Mouse (Mus musculus): ENCODE results near the gene Elp5.
"Not testable (repeated sequence)": the region's sequence is repeated elsewhere in the genome, so short reads cannot be mapped to it uniquely, and the experiment has no call there.

Gene Elp5

GRCm38 (mm10) chr11:69982225-69982624, at the start of gene Elp5:
Elp5 (minus strand) TSS chr11:69982517.
- no peak for DNase-seq (ENCODE audit: low read depth, low spot score)

GRCm38 (mm10) chr11:70031321-70031670, 49.0 kb upstream of the Elp5 start:
- no peak for DNase-seq (ENCODE audit: low read depth, low spot score)

GRCm38 (mm10) chr11:70030651-70031320, 48.5 kb upstream of the Elp5 start:
- no peak for DNase-seq (ENCODE audit: low read depth, low spot score)

DNA sequence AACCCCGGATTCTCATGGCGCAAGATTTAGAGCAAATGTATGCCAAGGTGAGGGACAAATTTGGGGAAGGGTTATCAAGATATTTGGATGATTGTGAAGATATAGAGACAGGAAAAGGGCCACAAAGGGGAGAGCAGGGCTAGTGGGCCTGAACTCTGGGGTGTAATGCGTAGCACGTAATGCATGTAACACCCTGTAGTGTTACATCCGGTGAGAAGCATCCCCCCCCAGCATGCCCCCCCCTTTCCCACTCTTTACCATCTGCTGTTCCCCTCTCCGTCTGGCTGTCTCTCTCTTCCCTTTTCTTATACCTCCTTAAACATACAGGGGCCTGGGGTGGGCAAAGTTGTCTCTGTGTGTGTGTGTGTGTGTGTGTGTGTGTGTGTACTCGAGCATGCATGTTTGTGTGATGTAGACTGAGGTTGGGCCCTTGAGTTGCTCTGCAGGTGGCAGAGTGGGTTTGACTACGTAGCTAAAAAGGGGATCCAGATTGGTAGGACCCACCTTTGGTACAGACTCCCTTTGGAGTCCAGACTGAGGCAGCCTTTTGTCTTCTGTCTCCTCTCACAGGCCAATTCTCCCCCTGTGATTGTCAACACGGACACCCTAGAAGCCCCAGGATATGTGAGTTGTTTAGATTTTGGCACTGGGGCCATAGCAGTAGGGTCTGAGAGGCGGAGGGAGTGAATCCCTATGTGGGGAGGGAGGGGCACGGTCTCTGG, 47.7 kb upstream of the Elp5 start:
- no peak for DNase-seq (ENCODE audit: low read depth, low spot score)

- DNase-seq (ENCODE audit: low read depth, low spot score), result peak; percentile 90
Measured at GRCm38 (mm10) chr11:70029130-70029801, 46.9 kb upstream of the Elp5 start.

- no peak for DNase-seq (ENCODE audit: low read depth, low spot score)
Measured at GRCm38 (mm10) chr11:70028401-70029129, 46.2 kb upstream of the Elp5 start.

GRCm38 (mm10) chr11:70027397-70027796, 45.1 kb upstream of the Elp5 start:
- no peak for DNase-seq (ENCODE audit: low read depth, low spot score)

DNA sequence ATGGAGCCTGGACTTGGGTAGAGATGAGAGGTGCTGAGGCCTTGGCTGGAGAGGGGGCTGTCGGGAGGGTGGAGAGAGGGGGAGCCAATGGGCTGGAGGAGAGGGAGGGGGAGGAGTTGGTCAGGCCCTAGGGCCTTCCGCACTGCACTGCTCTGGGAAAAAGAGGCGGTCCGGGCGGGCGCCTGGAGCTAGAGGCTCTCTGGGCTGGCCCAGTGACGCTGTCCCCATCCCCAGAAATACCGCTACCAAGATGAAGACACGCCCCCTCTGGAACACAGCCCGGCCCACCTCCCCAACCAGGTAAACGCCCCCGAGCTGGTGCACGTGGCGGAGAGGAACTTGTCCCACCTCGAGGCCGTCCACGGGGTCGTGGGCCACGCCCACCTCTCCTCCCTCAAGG, 44.4 kb upstream of the Elp5 start:
- DNase-seq (ENCODE audit: low read depth, low spot score), result no peak

DNA sequence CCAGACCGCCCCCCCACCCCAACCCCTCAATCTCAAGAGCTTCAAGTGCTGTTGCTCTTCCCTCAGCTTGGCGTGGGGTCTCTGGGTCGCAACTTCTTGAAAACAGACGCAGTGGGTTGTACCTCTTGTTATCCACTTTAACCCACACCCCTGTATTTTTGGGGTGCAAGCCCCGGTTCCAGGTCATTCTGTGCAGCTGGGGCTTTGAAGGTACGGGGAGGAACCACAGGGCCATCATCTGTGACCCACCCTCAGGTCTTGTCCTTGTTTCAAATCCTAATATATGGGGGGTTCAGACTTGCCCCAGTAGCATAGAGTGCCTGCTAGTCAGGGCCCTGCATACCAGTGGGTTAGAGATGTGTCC, 41.8 kb upstream of the Elp5 start:
- no peak for DNase-seq (ENCODE audit: low read depth, low spot score)

DNA sequence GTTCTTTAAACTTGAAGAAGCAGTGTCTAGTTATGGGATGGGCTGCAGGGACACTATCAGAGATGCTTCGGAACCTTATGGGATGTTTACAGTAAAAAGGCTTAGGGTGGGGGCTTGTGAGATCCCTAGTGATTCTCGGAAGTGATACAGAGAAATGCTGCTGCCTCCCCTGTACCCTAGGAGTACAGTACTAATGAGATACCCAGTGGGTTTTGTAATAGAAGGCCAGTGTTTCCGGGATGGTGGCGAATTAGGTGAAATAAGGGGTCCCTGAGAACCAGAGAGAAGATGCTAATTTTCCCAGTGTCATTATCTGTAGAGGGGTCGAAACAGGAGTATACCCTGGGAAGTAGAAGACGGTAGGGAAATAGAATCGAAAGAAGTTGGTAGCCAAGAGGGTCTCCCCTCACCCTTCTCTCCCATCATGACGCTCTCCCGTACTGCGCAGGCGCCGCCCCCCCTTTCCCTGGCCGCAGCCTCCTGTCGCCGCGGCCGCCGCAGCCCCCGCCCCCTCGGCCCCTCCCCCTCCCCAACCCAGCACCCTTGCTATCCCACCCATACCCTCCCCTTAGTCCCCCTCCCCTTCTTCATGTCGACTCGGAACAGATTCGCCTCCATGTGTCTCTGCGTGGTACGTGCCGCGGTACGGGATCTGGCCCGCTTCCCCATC, 41.3 kb upstream of the Elp5 start:
- DNase-seq (ENCODE audit: low read depth, low spot score), result no peak

DNA sequence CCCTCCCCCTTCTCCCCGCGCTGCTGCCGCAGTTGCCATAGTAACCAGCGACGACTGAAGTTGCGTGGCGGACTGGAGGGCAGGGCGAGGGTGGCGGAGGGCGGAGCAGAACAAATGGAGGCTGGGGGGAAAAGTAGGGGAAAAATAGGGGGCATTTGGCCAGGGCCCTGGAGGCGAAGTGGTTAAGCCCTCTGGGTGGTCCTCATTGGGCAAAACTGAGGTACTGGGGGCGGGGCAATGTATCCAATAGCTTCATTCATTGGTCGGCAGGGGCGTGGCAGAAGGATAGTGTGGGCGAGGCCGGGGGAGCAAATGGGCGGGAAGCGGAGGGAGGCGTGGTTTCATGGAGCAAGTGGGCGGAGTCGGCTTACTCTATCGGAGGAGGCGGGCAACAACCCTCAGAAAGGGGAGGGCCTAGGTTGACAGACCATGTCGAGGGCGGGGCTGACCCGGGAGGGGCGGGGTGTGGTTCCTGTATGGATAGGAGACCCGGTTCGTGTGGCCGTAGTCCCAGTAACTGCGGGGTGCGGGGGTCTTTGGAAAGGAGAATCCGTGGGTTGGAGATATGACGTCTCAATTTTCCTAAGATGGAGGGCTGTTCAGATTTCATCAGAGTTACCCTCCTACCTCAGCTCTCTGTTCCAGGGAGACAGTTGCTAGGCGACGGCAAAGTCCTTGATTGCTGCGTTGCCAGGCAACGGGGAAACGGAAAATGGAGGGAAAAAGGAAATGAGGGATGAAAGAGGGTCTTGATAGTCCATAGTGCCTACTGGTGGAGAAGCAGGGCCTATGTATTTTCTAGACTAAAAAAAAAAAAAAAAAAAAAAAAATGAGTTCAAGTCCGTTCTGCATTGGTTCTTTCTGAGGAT, 39.2 kb upstream of the Elp5 start:
- peak; percentile 97 for DNase-seq (ENCODE audit: low read depth, low spot score)

DNA sequence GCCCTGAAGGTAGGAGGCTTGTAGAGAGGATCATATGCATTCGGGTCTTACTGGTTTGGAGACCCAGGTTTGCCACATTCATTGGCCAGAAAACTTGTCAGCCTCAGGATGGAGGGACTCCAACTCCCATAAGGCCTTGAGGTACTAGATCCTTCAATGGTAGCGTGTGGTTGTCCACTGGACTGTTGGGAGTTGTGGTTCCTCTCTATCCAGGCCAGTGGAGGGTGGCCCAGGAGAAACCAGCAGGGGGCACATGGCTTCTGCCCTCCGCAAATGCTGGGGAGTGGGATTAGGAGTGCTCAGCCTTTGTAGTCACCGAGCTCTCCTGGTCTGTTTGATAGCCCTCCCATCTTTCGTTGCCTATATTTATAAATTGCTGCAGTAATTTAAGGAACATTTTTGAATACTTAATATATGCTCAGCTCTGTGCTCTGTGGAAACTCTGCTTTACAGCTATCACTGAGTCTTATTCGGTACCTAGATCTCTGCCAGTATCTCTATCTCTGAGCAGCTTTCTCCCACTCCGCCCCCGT, 38.5 kb upstream of the Elp5 start:
- DNase-seq (ENCODE audit: low read depth, low spot score), result no peak

- no peak for DNase-seq (ENCODE audit: low read depth, low spot score)
Measured at GRCm38 (mm10) chr11:70020022-70020631, 37.8 kb upstream of the Elp5 start.

- no peak for DNase-seq (ENCODE audit: low read depth, low spot score)
Measured at GRCm38 (mm10) chr11:70019495-70020021, 37.2 kb upstream of the Elp5 start.

DNA sequence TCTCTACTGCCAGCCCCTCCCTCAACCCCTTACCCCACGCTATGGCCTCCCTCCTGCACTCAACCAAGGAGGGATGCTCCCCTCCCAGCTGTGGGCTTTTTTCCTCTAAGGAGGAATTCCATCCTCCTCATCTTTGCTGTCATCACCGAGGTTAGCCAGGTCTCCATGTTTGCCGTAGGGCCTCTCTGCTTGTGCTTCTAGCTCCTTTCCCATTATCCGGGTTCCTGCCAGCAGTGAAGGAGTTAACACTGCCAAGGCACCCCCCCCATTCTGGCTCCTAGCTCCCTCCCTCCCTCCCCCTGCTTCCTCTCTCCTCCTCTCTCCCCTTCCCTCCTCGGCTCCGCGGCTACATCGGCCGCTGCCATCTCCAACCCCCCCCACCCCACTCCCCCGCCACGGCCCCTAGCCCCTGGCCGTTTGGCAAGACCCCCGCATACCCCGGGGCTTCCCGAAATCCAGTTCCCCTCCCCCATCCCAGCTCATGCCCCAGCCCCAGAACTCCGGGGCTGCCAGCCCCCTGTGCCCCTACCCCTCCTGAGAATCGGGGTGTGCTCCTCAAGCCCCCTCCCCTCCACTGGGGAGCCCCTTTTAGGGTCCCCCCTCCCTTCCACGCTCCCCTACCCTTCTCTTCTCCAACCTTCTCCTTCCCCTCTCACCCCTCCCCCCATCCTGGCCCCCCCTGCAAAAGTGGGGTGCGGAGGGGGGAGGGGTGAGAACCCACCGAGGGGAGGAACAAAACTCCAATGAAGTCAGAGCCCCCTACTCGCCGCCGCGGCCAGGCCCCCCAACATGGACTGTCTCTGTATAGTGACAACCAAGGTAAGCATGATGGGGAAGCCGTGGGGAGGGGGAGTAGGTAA, 36.0 kb upstream of the Elp5 start:
- no peak for DNase-seq (ENCODE audit: low read depth, low spot score)

GRCm38 (mm10) chr11:70017199-70017767, 35.0 kb upstream of the Elp5 start:
- no peak for DNase-seq (ENCODE audit: low read depth, low spot score)

- no peak for DNase-seq (ENCODE audit: low read depth, low spot score)
Measured at GRCm38 (mm10) chr11:70016669-70017068, 34.4 kb upstream of the Elp5 start, which contains the start of gene Dlg4. Dlg4 (plus strand) TSS chr11:70016942.

DNA sequence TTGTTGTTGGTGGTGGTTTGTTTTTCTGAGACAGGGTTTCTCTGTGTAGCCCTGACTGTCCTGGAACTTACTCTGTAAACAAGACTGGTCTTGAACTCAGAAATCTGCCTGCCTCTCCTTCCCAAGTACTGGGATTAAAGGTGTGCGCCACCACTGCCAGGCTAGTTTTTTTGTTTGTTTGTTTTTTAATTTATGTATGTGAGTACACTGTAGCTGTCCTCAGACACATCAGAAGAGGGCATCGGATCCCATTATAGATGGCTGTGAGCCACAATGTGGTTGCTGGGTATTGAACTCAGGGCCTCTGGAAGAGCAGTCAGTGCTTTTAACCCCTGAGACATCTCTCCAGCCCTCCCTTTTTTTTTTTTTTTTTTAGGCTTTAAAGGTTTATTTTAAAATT, 33.9 kb upstream of the Elp5 start:
- not testable (repeated sequence) for DNase-seq (ENCODE audit: low read depth, low spot score)
